Mouse (Mus musculus): ENCODE results near the gene Tmem205.

Tmem205 gene

DNA sequence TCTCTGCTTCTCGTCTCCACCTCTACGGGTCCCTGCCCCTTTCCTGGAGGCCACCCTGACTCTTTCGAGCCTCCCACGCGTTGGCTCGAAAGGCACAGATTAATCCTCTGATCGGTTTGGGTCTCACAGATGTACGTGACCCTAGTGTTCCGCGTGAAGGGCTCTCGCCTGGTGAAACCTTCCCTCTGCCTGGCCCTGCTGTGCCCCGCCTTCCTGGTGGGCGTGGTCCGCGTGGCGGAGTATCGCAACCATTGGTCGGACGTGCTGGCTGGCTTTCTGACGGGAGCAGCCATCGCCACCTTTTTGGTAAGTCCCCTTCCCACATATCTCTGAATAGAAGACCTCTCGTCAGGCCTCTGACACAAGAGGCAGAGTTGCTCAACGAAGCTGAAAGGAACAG lies 16.9 kb upstream of the Tmem205 start:
- no peak for DNase-seq (ENCODE audit: low read depth, low spot score)

- DNase-seq (ENCODE audit: low read depth, low spot score) = no peak
These were observed 16.3 kb upstream of the Tmem205 start for GRCm38 (mm10) chr9:21943638-21944037.

DNA sequence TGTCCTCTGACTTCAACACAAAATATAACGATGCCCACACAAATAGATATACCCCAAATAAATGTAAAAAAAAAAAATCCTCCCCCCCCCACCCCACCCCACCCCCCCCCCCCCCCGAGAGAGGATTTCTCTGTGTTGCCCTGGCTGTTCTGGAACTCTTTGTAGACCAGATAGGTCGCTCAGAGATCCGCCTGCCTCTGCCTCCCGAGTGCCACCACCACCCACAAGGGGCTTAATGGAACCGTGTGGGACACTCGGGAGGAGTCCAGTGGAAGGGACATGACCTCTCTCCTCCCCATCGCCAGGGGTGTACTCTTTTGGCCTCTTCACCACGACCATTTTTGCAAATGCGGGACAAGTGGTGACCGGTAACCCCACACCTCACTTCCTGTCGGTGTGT lies 15.7 kb upstream of the Tmem205 start:
- no peak for DNase-seq (ENCODE audit: low read depth, low spot score)

GRCm38 (mm10) chr9:21938234-21938855 lies 11.0 kb upstream of the Tmem205 start:
- no peak for DNase-seq (ENCODE audit: low read depth, low spot score)

GRCm38 (mm10) chr9:21937711-21938175 lies 10.4 kb upstream of the Tmem205 start:
- DNase-seq (ENCODE audit: low read depth, low spot score) = no peak

DNA sequence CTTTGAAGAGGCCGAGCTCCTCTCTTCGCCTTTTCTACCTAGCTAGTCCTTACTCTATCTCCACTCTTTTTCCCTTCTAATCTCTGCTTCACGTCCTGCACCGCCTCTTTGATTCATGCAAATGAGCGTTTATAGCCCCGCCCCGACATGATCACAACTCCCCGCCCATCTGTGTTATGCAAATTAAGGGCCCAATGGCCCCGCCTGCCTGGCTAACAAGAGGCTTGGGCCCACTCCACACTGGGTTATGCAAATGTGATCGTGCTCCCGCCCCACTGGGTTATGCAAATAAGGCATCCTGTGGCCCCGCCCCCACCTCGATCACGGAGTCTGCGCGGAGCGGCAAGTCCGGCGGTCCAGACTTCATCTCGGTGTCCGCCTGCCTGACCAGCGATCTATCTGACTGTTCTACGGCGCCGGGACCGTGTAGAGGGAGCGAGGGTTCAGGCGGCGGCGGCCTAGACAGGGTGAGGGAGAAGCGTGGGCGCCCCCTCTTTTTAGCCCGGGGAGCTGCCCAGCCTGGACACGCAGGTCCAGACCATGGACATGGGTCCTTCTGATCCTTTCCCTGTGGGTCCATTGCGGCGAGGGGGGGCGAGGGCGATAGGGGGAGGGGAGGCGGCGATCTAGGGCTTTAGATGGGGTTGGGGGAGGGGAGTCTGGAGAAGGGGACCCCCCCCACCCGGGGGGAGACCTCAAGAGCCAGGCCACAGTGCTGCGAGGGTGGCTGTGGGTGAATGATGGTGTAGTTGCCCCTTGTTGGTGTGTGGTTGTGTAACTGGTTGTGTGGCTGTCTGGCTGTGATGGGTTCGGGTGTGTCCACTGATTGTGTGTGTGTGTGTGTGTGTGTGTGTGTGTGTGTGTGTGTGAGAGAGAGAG lies 9.6 kb upstream of the Tmem205 start, which contains the start of gene Plppr2:
Gene Plppr2, plus strand, starts transcription at position 342 of the 879 bp plus-strand sequence.
- DNase-seq (ENCODE audit: low read depth, low spot score) = peak; percentile 95

DNA sequence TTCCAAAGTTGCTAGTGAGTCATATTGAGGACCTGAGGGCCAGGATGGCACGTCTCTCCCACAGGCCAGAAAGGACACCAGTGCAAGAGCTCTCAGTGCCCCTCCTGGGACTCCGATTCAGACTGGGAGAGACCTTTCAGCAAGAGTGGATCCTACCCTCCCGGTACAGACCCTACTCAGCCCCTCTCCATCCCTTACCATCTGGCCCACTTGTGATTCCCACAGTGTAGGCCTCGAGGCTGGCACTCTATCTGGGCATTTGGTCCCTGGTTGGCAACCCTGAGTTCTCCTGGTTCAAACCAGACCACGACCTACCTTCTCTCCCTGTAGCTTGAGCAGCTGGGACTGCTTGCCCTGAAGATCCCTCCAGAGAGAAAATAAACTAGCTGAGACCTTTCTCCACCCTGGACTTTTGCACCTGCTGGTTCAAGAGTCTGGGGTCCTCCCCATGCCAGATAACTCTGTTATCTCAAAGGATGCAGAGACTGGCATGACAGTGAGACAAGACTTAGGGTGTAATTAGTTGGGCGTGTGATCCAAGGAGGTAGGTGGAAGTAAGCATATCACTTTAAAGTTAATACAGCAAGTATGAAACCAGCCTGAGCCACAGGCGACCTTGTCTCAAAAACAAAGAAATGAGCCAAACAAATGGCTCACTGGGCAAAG lies 8.2 kb upstream of the Tmem205 start:
- DNase-seq (ENCODE audit: low read depth, low spot score) = no peak

- no peak for DNase-seq (ENCODE audit: low read depth, low spot score)
These were observed 6.7 kb upstream of the Tmem205 start for GRCm38 (mm10) chr9:21934021-21934420.

GRCm38 (mm10) chr9:21932445-21933137 lies 5.2 kb upstream of the Tmem205 start:
- DNase-seq (ENCODE audit: low read depth, low spot score) = no peak

DNA sequence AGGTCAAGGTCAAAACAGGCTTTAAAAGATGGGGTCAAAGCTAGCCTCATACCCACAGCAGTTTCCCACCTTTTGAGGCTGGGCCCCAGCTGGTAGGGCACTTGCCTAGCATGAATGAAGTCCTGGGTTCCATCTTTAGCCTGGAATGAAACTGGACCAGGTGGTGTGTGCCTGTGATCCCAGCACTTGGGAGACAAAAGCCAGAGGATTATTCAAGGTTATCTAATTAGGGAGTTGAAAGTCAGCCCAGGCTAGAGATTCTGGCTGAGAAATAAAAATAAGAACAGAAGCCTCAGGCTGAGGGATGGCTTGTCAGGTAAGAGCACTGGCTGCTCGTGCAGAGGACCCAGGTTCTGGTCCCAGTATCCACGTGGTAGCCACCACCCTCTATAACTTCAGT lies 4.7 kb upstream of the Tmem205 start:
- no peak for DNase-seq (ENCODE audit: low read depth, low spot score)

- DNase-seq (ENCODE audit: low read depth, low spot score) = no peak
These were observed 1.9 kb upstream of the Tmem205 start for GRCm38 (mm10) chr9:21929208-21929607.

GRCm38 (mm10) chr9:21926784-21927183 lies 572 bp downstream of the Tmem205 start:
- DNase-seq (ENCODE audit: low read depth, low spot score) = no peak

- no peak for DNase-seq (ENCODE audit: low read depth, low spot score)
These were observed 1.2 kb downstream of the Tmem205 start for GRCm38 (mm10) chr9:21926155-21926554.

GRCm38 (mm10) chr9:21925506-21925905 lies 1.9 kb downstream of the Tmem205 start:
- DNase-seq (ENCODE audit: low read depth, low spot score) = no peak

DNA sequence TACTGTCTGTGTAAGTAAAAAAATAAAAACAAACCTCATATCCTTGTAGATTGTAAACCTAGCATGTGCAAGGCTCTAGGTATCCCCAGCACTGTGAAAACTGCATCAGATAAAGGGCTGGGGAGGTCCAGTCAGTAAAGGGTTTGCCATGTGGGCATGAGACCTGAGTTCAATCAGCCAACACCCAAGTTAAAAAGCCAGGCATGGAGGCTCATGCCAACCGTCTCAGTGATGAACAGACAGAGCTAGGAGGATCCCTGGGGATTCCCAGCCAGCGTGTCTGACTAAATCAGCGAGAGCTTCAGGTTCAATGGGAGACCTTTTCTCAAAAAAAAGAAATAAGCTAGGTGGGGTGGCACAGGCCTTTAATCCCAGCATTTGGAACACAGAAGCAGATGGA lies 2.3 kb downstream of the Tmem205 start:
- DNase-seq (ENCODE audit: low read depth, low spot score) = no peak

- DNase-seq (ENCODE audit: low read depth, low spot score) = no peak
These were observed 3.3 kb downstream of the Tmem205 start for GRCm38 (mm10) chr9:21924099-21924493.

DNA sequence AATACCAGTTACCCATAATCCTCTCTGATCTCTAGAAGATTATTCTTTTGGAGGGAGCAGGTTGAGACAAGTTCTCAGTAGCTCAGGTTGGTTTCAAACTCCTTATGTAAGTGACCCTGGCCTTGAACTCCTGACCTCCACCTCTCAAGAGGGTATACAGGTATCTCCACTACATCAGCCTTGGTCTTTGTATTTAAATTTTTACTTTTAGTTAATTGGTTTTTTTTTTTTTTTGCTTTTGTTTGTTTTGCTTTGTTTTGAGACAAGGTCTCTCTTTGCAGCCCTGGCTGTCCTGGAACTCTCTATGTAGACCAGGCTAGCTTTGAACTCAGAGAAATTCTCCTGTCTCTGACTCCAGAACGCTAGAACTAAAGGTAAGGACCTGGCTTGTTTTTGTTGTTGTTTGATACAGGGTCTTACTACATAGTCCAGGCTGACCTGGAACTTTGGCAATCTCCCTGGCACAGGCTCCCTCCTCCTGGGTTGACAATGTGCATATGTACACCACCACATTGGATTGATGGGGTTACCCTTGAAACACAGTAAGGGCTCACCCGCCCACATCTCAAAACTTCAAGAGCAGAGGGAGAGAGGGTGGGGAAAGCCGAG lies 3.8 kb downstream of the Tmem205 start:
- DNase-seq (ENCODE audit: low read depth, low spot score) = no peak

GRCm38 (mm10) chr9:21923036-21923435 lies 4.3 kb downstream of the Tmem205 start:
- DNase-seq (ENCODE audit: low read depth, low spot score) = no peak

DNA sequence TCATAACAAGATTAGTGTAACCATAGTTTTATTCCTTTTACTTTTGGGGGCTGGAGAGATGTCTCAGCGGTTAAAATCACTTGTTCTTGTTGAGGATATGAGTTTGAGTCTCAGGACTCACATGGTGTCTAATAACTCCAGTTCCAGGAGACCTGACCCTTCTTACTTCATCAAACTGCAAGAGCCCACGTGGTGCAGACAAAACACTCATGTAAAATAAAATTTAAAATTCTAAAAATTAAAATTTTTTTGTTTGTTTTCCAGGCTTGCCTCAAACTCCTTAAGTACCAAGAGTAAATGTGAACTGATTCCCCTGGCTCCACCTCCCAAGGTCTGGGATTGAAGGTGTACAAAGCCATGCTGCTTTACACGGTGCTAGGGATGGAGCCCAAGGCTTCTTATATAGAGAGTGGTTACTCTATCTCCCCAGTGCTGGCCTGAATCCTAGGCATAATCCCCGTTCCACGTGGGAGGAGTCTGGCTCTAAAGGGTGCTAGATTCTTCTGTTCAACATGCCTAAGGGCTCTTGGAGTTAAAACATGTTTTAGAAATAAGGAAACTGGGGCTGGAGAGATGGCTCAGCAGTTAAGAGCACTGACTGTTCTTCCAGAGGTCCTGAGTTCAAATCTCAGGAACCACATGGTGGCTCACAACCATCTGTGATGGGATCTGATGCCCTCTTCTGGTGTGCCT lies 8.5 kb downstream of the Tmem205 start:
- DNase-seq (ENCODE audit: low read depth, low spot score) = no peak

DNA sequence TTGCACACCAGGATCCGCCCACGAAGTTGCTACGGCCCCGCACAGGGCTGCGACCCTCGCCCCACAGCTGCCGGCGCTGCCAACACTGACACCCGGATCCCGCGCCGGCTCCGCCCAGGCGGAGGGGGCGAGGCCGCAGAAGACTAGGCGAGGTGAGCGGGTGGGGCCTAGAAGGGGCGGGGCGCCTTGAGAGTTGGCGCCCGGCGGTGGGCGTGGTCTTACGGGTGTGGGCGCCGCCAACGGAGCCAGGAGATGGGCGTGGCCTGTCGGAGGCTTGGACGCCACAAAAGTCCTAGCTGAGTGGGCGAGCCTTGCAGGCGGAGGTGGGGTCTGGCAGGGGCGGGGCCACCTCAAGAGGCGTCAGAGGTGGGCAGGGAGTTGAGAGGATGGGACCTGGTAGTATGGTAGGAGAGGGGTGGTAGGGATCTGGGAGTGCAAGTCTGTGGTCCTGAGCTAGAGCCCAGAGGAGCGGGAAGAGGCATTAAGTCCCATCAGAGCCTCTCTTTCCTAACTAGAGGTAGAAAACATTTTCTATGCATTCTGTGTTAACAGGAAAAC lies 9.2 kb downstream of the Tmem205 start, which contains the start of gene Rab3d:
Gene Rab3d, minus strand, starts transcription at position 158 of the 558 bp plus-strand sequence.
- peak; percentile 97 for DNase-seq (ENCODE audit: low read depth, low spot score)
